Mouse (Mus musculus) mammary gland, adult 2 months (tissue): ENCODE data around the gene Pck2. TPM values are rescaled to one million over a fixed set of nuclear protein-coding genes. Genes with fewer than 3 reads are reported as not detected.

Source experiments
- polyA plus RNA-seq: library from polyadenylated mRNA; depleted of rRNA; stranded (reverse); fragments of >200 nt; gene quantifications from 2 replicates; pipeline ENCODE4 v1.2.3, GENCODE M21; 2012; ENCODE audit warnings: low replicate concordance; rRNA removed

Gene Pck2
- polyA plus RNA-seq, result 48.9 and 49.2 TPM in 2 replicates

DNA sequence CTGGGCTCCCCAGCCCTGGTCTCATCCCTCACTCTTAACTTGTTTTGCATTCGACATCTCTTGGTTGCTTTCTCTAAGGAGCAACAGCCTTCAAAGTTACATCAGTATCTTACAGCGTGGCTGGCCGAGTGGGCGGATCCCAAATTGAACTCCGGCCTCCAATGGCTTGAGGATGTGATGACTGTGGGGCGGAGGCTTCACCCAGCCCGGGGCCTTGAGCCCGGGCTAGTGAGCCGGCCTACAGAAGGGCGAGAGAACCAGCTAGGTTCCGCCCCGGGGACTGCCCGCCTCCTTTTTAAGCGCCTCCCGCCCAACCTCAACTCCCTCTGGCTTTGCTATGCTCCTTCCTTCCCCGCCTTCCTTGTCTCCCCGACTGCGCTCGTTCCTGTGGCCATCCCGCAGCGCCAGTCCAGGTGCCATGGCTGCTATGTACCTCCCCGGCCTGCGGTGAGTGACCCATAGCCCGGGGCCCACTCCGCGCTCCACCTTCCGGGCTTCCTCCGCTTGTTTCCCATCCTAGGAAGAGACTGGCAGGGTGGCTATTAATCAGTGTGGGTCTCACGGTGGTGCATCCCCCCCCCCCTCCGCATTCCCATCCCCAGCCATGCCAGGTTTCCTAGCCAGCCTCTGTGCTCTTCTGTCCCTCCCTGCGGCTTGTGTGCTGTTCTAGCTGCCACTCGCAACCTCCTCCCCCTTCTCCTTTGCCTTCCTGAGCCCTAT lies at the start of gene Pck2:
TSS of gene Pck2 (plus strand) at position 200 of the 720 bp plus-strand sequence.

DNA sequence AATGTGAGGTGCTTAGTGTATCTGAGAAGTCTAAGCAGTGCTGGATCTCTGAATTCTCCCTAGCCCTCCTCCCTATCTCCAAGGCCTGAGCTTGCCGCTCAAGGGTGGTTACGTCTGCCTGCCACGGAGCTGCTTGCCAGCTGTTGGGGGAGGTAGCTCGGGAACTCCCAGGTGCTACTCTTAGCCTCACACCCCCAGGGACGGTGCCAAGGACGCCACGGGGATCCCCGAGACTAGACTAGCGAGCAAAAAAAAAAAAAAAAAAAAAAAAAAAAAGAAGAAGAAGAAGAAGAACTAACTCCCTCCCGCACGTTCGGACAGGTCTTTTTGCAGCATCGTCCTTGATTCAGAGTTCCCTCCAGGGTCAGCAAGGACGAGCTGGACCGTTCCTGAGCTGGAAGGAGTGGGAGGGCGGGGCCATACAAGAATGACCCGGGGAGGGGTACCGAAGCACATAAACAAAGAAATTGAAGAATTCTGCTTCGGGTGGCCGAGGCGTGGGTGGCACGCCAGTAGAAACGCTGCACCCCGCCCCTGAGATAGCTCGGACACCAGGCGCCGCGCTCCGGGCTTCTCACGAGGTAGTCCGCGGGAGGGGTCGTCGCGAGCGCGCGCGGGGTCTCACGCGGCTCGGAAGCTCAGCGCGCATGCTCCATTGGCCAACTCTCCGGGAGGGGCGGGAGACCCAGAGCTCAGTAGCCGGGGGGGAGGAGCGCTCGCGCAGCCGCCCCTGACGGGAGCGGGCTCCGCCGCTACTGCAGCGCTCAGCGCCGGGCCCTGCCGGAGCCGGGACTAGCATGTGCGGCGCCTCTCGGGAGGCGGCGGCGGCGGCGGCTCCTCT lies 49.5 kb upstream of the Pck2 start, which contains the start of gene Carmil3:
TSS of gene Carmil3 (plus strand) at position 291 of the 841 bp plus-strand sequence.

DNA sequence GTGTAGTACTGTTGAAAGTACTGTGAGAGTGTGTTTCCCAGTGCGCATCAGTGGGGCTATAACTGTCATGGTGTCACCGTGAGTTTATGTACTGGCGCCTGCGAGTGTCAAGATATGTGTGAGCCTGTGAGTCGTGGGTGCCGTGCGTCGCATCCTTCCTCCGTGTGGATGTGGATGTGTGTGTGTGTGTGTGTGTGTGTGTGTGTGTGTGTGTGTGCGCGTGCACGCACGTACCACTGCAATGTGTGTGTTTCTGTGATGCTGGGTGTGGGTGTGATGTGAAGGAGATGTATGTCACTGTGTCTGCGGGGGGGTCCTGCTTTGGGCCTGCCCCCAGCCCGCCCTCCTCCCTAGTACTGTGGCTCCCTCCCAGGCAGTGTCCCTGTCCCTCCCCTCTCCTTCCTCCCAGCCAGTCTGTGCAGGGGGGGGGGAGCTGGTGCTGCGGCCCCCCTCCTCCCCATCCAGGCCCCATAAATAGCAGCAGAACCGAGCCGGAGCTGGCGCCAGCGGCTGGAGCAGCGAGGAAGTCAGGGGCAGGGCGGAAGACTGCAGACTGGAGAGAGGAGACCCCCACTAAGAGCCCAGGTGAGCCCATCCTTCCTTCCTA lies 29.8 kb upstream of the Pck2 start, which contains the start of gene Cpne6:
TSS of gene Cpne6 (plus strand) at position 321 of the 607 bp plus-strand sequence.

DNA sequence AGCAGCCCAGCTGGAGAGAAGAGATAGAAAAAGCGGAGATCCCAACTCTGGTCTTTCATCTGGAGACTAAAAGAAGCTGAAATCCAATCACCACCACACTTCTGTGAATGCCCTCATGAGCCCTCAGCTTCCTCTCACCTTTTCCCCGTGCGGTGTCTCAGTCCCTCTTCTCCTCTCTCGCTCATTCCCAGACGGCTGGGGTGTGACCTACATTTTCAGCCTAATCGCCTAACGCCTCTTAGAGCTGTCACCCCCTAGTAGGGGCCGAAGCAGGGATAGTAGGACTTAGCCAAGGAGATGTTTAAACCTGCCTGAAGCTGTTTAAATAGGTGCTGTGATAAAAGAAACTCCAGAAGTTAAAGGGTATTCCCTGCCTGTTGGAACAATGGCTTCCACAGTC lies 15.3 kb upstream of the Pck2 start, which contains the start of gene Nrl:
TSS of gene Nrl (minus strand) at position 197 of the 400 bp plus-strand sequence.

DNA sequence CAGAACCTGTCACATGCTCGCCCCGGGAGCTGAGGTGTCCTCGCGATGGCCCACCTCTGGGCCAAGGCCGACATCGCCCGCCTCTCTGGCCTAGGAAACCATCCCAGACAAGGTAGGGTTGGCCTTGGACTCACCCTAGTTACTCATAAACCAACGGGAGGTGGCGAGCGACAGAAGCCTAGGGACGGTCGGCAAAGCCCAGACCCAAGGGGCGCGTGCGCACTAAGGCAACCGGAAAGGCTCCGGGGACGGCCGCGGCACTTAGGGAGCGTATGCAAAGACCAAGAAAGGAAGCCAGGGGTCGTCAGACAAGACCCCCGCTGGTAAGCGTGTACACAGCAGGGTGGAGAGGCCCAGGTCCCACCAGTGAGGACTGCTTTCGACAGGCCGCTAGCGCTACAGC lies 19.7 kb downstream of the Pck2 start, which contains the start of gene Dcaf11:
TSS of gene Dcaf11 (plus strand) at position 208 of the 403 bp plus-strand sequence.

DNA sequence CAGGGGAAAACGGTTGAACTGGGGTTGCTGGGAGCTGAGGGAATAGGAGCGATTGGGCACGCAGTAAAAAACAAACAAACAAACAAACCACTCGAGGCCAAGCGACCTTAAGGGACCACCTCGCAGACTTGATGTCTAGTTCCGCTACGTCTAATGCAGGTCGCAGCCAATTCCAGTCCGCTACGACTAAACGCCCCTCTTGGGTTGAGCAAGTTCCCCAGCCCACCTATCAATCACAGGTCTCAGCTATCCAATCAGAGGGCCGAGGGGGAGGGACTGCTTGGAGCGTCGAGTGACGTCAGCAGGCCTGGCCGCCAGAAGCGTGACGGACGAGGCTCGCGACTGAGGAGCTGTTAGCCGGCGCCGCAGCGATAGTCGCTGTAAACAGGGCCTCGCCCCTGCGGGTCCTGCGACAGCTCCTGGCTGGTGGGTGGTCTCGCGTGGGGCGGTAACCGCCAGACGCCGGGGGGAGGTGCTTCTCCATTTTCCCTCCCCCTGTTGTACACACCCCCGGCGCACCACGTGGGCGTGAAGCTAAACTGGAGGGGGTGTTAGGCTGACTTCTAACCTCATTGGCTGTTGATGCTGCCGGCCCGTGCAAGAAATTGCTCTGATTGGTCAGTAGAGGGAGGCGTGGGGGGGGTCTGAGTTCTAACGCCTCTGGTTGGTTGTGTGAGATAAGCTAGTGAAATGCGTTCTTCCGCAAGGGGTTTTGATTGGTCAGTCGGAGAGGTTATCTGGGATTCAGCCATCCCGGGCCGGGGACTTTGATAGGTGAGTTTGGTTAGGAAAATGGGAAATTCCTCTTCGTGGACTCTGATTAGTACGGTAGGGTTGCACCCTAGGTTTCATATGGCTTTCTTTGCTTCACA lies 20.4 kb downstream of the Pck2 start, which contains the start of gene A730061H03Rik:
TSS of gene A730061H03Rik (minus strand) at position 205 of the 872 bp plus-strand sequence.

DNA sequence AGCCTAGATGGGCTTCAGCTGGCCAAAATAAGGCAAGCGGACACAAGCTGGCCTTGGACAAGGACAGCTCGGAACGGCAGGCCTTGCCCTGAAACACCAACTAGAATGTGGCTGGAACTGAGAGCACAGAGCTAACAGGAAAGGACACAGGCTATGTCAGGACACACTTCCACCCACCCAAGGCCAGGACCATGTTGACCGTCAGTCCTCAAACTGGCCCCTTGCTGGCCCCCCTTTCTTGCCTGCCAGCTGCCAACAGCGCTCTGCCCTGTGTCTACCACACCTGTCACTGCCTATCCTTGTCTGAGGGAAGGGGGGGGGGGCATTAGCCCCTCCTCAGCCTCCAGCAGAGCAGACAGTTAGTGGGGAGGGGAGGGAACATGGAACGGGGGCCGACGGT lies 35.2 kb downstream of the Pck2 start, which contains the start of gene Fitm1:
TSS of gene Fitm1 (plus strand) at position 316 of the 400 bp plus-strand sequence.

DNA sequence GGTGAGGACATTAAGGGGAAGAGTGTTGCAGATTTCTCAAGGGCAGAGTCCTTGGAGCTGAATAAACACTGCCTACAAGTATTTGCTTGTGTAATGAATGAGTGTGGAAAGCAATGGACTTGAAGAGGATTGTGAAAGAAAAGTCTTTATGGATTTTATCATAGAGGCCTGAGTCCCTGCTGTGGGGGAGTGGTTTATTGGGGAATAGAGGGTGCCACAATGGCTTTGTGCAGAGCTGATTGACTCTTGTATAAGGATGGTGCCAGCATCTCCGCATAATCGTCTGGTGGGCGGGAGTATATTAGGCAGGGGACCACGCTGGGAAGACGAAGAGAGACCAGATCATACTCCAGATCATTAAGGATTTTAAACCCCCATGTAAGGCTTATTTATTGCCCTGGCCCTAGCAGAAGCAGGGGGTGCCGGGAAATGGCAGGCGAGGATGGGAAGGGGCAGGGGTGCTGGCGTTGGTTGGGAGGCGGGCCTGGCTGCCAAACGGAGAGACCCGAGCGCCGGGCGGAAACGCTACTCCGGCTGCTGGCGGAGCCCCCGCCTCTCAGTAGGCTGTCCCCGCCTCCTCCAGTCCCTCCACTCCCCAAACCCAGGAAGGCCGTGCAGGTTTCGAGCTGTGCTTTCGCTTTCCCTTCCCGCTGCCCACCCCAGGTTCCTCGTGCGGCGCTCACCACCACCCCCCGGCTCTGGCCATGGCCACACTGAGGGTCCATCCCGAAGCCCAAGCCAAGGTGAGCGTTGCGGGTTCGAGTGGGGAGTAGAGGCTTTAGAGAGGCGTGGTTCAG lies 38.0 kb downstream of the Pck2 start, which contains the start of gene Psme1:
TSS of gene Psme1 (plus strand) at position 253 of the 797 bp plus-strand sequence.

DNA sequence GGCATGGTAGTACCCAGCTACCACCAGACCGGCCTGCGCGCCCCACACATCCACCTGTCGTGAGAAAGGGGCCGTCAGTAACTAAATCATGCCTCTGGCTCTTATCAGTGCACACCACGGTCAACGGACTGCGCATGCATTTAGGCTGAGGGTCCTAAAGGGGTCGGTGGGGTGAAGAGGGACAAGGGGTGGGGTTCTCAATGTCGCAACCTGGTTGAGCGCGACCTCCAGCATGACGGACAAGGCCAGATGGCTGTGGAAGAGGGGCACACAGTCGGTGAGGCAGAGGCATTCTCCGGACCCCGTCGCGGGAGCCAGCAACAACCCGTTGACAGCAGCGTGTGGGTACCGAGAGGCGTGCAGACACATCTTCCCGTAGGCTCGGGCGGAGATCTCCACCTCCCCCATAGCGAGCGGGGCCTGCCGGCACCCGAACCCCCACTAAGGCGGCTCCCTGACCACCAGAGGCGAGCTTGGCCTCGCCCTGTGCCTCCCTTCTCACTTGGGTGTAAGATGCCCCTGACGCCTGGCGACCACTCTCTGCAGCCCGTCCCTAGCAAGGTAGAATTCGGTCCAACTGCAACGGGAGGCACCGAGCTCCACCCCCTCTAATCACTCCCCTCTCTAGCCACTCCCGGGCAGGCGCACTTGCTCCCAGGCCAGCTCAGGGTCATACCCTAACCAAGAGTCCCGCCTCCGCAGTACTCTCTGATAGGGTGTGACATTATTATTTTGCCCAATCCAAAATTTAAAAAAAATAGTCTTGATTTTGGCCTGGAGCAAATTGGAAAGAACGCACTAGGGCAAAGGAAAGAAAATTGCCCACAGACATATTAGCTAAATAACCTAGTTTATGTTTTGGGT lies 44.9 kb downstream of the Pck2 start, which contains the start of gene Emc9:
TSS of gene Emc9 (minus strand) at position 601 of the 864 bp plus-strand sequence.

DNA sequence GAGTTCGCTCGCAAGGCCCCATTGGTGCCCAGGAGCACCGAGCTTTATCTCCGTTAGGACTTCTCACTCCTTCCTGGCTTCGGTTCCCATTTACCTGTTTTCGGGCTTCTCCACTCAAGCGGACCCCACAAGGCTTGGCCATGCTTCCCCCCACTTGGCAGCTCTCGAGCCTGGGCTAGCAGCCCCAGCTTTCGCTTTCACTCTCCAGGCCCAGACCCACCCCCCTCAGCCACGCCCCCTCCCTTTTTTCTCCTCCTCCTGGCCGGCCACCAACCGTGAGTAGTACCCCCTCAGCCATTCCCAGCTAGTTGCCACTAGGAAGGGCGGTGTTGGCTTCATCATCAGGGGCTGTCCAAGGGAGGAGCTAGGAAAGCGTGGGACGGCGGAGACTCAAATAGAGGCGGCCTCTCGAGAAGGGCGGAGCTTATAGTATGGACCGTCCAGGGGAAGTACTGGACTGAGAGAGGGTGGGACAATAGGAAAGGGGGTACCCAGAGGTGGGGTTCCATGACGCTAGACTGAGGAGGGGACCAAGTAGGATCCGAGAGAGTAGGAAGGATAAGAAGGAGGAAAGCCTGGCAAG lies 50.8 kb downstream of the Pck2 start, which contains the start of gene Psme2:
TSS of gene Psme2 (minus strand) at position 366 of the 583 bp plus-strand sequence.

DNA sequence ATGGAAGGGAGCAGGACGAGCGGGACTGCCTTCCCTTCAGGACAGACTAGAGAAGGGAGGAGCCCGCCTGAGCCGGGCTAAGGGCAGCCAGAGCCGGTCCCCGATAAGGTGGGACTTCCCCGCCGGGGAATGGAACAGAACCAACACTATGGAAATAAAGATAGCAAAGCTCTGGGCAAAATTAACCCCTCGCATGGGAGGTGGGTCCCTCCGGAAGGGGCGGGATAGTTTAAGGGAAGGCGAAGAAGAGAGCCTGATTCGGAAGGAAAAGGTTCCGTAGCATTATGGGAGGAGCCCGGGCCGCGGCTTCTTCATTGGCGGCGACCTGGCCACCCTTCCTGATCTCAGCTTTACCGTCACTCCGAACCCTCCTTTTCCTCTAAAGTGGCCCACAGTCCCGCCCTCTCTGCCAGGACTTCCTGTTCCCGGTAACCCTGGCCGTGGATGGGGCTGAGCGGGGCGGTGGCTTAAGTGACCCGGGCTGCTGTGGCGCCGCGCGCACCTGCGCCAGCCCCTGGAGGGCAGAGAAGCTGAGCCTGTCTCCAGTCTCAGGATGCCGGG lies 51.3 kb downstream of the Pck2 start, which contains the start of gene Rnf31:
TSS of gene Rnf31 (plus strand) at position 378 of the 561 bp plus-strand sequence.

Other genes with a start within 250 kb of the Pck2 start
- gene Dhrs4, start 61.5 kb upstream of the Pck2 start, polyA plus RNA-seq, result 37.4 and 44.9 TPM in 2 replicates
- 4.7 and 7.6 TPM in 2 replicates for gene Carmil3, start 49.6 kb upstream of the Pck2 start, polyA plus RNA-seq
- gene Cpne6, start 29.8 kb upstream of the Pck2 start, polyA plus RNA-seq, result 0.04 and 0.06 TPM in 2 replicates
- not detected in 2 replicates for gene Nrl, start 15.3 kb upstream of the Pck2 start, polyA plus RNA-seq
- gene Dcaf11, start 19.7 kb downstream of the Pck2 start, polyA plus RNA-seq, result 81.8 and 97.0 TPM in 2 replicates
- gene A730061H03Rik, start 20.1 kb downstream of the Pck2 start, polyA plus RNA-seq, result 3.3 and 3.4 TPM in 2 replicates
- 1.3 and 183 TPM in 2 replicates for gene Fitm1, start 35.4 kb downstream of the Pck2 start, polyA plus RNA-seq
- 108 and 126 TPM in 2 replicates for gene Psme1, start 37.9 kb downstream of the Pck2 start, polyA plus RNA-seq
- gene Emc9, start 45.0 kb downstream of the Pck2 start, polyA plus RNA-seq, result 46.8 and 63.8 TPM in 2 replicates
- 82.9 and 83.0 TPM in 2 replicates for gene Psme2, start 50.8 kb downstream of the Pck2 start, polyA plus RNA-seq
- 45.2 and 55.3 TPM in 2 replicates for gene Rnf31, start 51.4 kb downstream of the Pck2 start, polyA plus RNA-seq
- 87.7 and 150 TPM in 2 replicates for gene Irf9, start 63.3 kb downstream of the Pck2 start, polyA plus RNA-seq
- 1.1 and 1.5 TPM in 2 replicates for gene Rec8, start 77.8 kb downstream of the Pck2 start, polyA plus RNA-seq
- 86.3 and 113 TPM in 2 replicates for gene Ipo4, start 95.7 kb downstream of the Pck2 start, polyA plus RNA-seq
- 12.4 and 13.1 TPM in 2 replicates for gene Gm49378, start 97.6 kb downstream of the Pck2 start, polyA plus RNA-seq
- gene Tm9sf1, start 103.5 kb downstream of the Pck2 start, polyA plus RNA-seq, result 79.9 and 86.5 TPM in 2 replicates
- gene Tssk4, start 109.9 kb downstream of the Pck2 start, polyA plus RNA-seq, result 1.1 and 1.4 TPM in 2 replicates
- 15.3 and 24.6 TPM in 2 replicates for gene Mdp1, start 120.2 kb downstream of the Pck2 start, polyA plus RNA-seq
- gene Gmpr2, start 131.7 kb downstream of the Pck2 start, polyA plus RNA-seq, result 12.7 and 32.2 TPM in 2 replicates
- gene Nedd8, start 131.9 kb downstream of the Pck2 start, polyA plus RNA-seq, result 210 and 446 TPM in 2 replicates
- gene Tinf2, start 141.6 kb downstream of the Pck2 start, polyA plus RNA-seq, result 12.8 and 15.9 TPM in 2 replicates
- gene Tgm1, start 173.7 kb downstream of the Pck2 start, polyA plus RNA-seq, result 8.3 and 10.6 TPM in 2 replicates
- 51.2 and 52.9 TPM in 2 replicates for gene Rabggta, start 182.0 kb downstream of the Pck2 start, polyA plus RNA-seq
- gene Dhrs1, start 205.4 kb downstream of the Pck2 start, polyA plus RNA-seq, result 75.4 and 104 TPM in 2 replicates
- 16.8 and 28.9 TPM in 2 replicates for gene Nop9, start 205.4 kb downstream of the Pck2 start, polyA plus RNA-seq
- 2.9 and 3.4 TPM in 2 replicates for gene Cideb, start 218.2 kb downstream of the Pck2 start, polyA plus RNA-seq
- 0.29 and 0.34 TPM in 2 replicates for gene Ltb4r2, start 221.2 kb downstream of the Pck2 start, polyA plus RNA-seq
- gene Ltb4r1, start 225.7 kb downstream of the Pck2 start, polyA plus RNA-seq, result 5.1 and 7.6 TPM in 2 replicates
- gene Adcy4, start 243.8 kb downstream of the Pck2 start, polyA plus RNA-seq, result 41.0 and 55.8 TPM in 2 replicates
- 21.9 and 26.5 TPM in 2 replicates for gene Ripk3, start 248.6 kb downstream of the Pck2 start, polyA plus RNA-seq